Mouse (Mus musculus): ENCODE results near the gene Synm.

The Synm gene

DNA sequence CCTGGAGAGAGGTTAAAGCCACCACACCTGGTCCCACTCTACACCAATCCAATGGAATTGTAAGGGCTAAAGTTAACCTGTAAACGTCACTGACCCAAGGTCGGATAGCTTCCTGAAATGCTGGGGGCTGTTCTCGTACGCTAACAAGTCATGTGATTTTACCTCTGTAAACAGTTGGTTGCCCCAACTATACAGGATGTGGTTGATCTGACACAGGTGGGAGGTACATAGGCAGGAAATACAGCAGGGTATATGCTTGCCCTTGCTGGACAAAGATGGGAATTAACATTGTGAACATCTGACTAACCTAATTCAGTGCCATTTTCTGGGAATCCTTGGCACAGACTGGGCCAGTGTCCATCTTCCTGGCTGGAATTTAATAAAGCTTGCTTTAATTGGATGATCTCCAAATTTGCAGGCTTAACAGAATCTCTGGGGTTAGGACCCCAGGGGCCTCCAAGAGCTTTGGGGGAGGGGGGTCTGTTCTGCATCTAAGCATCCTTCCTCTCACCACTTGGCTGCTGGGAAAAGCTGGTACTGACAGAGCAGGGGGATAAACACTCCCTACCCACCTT is 11.7 kb downstream of the Synm start:
- DNase-seq = no peak

DNA sequence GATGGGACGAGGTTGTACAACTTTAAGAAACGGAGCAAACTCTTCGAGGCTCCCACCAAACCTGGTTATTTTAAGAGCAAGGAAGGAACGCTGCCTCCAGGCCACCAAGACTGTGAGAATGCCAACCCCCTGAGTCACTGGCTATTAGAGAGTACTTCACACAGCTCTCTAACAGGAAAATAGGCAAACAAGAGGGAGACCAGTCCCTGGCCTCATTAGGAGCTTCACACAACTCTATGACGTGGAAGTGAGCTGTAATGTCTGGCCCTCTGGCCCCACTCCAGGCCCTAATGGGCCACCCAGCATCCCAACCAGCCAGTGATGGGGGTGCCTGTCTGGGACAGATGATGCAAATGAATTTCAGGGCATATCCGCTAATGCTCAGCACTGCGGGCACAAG is 17.8 kb downstream of the Synm start:
- no peak for DNase-seq

DNA sequence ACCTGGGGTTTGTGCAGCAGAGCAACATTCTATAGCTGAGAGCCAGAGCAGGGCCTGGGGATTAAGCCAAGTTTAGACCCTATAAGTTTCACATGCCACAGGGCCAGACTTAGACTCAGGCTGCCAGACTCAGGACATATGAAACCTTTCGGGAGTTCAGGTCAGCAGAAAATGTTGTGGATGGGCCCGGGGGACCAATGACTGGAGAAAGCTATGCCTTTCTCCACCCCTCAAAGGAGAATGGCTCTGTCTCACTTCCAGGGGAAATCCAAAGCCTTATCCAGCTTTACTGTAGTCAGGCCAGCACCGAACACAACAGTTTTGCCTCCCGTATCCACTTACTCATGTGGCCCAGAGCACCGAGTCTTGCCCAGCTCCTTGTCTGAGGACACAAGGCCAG is 18.7 kb downstream of the Synm start:
- DNase-seq = no peak

DNA sequence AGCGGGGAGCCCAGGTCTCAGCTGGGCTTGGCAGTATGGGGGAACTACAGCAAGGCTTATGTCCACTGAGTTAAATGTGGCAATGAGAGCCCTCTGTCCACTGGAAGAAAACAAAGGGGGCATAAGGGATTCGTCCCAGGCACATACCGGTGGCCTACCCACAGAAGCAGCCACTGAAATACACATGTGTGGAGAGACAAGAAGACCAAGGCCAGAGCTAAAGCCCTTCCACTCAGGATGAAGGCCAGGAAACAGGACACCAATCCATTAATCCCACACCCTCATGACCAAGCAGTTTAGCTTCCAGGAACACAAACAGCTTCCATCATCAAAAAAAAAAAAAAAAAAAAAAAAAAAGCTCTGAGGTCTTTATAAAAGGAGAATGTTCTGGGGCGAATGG is 19.2 kb downstream of the Synm start:
- no peak for DNase-seq

DNA sequence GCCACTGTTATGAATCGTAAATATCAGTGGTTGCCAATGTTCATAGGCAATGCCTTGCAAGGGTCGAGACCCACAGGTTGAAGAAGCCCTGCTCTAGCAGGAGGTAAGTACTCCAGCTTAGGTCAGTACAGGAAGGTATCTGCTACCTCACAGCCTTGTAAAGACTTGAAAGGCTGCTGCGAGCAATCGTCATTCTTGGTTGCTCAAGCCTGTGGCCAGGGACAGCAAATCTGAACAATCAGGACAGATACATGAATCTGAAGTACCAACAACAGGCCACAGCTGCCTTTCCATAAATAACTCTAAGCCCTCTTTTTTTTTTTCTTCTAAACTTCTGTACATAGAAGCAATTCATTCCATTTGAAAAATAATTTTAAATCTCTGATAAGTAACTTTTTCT is 27.3 kb downstream of the Synm start:
- DNase-seq = no peak

DNA sequence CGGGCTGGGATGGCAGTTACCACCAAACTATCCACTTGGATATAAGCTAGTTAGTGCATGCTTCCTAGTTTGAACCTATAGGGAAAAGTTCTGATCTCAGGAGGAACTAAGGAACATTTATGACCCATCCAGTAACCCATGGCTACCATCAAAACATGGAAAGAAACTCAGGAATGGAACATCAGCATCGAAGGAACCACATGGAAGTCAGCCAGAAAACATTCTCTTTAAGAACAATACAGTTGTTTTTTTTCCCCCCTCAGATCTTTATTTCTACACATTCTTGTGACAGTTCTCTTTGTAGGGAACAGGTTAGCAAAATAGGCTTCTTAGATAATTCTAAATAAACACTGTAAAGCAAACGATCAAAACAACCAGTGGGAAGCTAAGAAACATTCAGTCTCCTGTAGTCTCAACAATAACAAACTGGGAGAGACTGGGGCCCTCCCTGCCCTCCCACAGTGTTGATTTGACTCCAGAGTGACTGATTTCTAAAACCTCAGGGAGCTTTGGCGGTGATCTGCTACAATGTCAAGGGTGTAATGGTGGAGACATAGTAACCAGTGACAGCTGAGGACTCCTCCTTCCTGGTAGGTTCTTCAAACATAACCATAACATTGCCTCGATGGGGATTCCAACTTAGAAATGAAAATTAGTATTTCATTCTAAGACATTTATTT is 29.0 kb downstream of the Synm start:
- DNase-seq = no peak

DNA sequence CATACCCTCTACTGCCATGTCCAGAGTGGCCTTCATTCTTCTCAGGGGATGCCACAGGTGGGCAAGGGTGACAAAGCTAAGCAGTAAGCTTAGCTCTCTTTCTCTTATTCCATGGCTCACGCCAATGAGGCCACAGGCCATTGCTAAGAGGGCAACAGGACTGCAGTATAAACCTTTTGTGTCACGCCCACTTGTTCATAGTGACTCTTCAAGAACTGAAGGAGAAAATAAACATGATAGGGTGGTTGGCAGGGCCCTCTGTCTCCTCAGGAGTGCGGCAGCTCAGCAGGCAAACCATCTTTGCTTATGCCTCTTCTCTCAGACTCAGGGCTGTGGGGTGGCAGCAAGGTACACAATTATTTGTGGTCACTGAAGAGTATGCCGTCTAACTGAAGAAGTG is 30.7 kb downstream of the Synm start:
- DNase-seq = no peak

DNA sequence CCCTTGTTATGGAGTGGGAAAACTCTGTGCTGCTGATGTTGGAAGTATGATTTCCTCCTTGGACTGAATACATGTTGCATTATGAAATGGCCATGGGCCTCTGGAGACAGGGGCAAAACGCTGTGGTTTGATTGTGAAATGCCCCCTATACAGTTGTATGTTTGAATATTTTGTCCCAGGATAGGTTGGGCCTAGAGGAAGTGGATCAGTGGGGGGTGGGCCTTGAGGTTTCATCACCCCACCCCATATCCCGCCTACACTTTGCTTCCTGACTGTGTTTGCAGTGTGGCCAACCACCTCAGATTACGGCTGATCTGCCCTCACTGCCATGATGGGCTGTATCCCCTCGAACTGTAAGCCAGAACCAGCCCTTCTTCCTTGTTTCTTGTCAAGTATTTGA is 31.3 kb downstream of the Synm start:
- DNase-seq = no peak

DNA sequence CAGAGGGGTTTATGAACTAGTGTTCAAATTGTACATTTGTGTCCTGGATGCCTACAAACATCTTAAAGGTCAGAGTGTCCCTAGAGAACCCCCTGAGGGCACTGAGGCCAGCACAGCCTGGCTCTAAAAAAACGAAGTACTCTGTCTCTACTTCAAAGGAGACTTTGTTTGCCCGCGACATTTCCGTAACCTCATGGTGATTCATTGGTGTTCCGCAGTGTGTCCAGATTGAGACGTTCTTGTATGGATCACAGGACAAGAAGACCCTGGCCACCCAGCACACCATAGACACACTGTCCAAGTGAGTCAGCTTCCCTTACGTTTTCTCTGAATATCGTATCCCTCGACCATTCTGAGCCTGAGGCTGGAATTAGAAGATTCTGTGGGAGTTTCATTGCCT is 34.5 kb downstream of the Synm start:
- DNase-seq = no peak

DNA sequence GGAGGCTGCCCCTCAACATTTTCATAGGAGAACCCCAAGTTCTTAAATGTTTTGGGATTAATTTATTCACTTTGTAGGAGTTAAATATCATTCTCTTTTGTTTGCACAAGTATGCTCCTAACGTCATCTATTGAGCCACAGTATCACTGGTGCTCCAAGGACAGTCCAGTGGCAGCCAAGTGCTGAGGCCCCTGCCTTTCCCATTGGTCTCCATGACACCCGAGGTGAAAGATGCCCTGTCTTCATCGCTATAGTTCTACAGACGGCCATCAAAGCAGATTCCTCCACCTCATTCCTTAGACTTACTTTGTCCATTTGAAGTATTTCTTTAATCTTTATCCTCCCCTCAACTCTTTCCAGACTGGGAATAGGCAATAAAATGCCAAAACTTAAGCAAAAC is 35.0 kb downstream of the Synm start:
- no peak for DNase-seq

DNA sequence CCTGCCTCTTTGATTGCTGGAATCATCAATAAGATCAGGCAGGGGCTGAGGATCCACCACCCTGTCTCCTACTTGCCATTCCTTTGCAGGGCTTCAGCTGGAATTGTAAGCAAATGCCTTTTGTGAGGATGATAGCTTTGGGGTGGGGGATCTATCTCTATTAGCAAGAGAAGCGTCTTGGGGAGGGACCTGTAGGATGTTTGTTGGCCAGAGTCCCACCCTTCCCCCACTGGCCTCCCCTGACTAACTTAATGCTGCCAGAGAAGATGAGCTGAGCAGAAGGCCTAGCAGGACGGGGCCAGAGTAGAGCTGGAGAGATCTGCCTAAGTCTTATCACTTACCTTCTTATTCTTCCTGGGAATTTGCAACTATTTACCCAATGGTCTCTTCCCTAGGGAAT is 37.4 kb downstream of the Synm start:
- no peak for DNase-seq

DNA sequence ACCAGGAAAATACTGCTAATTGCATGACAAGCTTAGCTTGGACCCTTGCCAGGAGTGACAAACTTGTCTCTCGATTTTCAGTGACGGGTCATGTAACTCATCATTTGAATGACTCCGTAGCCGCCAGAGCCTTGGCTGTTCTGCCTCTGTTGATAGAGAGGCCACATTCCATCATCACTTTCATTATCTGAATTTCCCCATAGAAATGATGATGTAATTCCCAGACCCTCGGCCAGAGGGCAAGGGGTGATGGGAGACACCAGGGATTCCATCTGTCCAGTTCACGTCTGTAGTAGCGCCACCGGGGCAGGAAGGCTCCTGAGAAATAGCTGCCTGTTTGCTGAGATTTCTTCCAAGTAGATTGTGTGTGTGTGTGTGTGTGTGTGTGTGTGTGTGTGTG is 40.7 kb downstream of the Synm start:
- DNase-seq = no peak

DNA sequence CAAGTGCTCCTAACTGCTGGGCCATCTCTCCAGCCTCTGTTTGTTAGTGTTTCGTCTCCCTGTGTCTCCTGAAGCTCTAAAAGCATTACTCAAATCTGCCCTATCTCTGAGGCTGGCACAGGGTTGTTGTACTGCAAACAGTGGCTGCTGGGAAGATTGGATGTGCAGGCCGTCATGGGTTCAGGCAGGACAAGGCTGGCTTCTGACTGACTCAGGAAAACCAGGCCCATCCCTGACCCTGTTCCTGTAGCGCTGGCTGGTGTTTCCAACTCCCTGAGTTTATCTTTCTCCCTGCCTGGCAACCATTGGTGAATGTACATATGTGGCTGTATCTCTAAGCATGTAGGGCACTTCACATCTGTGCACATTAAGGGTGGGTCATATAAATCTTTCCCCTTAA is 42.0 kb downstream of the Synm start:
- DNase-seq = no peak

DNA sequence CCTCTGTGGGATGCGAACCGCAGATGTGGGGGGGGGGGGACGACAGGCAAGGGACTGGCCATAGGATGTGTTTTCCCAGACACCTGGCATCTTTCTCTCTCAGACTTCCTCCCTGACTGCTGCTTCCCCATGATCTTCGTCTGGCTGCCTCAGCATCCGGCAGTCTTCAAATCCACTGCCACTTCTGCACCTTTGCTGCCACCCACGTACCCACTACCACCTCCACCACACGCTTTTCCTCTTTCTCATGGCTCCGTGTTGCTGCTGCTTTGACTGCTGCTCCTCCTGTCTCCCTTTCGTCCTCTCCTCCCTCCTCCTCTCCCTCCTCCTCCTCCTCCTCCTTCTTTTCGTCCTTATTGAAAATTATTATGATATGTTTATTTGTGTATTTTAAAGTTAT is 42.6 kb downstream of the Synm start:
- no peak for DNase-seq

DNA sequence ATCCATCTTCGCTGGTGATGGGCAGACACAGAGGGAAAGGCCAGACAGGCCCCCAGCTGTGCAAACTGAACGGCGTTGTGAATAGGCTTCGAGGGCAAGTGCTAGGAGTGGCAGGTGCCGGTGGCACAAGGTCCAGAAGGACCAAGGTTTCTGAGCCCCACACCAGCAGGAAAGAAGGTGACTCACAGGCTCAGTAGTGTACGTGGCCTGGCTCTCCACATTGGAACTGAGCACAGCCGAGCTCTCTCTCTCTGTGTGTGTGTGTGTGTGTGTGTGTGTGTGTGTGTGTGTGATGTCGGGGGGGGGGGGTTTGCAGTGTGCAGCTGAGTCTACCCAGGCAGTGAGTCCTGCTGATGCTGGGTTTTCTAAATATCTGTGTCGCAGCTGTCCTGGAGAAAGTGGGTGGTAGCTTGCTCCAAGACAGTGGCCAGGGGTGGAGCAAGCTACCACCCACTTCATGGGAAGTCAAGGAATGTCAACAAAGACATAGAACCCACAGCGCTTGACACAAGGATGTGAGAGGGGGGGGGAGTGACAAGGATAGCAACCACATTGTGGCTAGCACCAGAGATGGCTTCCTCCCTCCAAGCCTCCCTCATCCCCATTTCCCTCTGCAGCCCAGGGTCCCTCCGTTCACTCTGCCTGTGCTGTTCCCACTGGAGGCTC is 43.2 kb downstream of the Synm start:
- no peak for DNase-seq

DNA sequence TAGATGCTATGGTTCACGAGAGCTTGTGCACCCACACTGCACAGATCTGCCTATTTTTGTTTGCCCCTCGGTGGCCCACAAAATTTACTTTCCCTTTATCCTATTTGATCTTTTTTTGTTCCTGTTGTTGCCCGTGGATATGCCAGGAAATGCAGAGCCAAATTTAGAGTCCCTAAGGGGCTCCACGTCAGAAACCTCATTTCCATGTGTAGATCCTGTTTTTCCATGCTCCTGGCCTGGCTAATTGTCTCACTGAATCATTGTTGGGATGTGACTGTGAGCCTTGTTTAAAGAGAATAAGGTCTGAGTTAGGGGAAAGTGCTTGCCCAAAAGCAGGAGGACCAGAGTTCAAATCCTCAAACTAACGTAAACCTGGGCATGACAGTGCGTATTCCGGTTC is 44.4 kb downstream of the Synm start:
- no peak for DNase-seq

DNA sequence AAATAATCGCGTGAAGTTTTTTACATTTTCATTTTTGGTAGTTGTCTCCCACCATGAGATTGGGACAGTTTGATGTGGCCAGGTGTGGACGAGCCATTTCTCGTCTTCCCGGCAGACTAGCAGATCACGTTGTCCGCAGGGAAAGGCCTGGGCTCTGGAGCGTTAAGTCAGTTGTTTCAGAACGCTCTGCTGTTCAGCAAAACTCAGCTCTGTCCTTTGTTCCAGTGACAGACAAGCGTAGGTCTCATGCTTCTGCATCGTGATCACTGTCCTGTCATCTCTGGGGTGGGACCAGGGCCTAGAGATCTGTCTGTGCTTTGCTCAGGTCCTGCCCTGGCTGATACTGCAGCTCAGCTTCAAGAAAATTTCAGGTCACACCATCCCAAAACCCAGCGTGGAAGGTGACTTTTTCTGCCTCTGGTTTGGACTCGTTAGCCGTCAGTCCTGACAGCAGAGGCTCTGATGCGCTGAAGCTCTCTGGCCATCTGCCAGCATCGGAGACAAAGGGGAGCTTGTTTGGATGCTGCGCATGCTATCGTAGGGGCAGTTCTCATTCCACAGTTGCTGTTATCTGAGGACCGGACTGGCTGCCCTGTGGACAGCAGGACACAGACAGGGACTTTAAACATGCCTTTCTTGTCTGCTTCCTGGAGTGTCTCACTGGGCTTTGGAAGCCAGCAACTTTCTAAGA is 45.6 kb downstream of the Synm start:
- DNase-seq = peak; percentile 19 to 30

DNA sequence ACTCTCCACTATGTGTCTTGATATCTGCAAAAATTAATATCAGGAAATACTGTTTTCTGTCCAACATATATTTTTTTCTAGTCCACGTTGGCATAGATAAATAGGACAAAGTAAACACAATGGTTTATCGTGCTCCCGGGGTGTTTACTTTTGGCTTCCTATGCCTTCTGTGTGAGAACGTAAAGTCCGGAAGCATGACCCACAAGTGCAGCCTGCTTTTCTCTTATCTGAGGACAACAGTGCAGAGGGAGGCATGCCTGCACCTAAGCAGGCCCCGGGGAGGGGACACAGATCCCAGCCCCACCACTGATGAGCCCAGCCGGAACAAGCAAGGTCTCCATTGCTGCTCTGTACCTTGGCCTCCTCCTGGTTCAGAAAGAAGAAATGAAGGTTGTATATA is 49.3 kb downstream of the Synm start:
- DNase-seq = no peak

DNA sequence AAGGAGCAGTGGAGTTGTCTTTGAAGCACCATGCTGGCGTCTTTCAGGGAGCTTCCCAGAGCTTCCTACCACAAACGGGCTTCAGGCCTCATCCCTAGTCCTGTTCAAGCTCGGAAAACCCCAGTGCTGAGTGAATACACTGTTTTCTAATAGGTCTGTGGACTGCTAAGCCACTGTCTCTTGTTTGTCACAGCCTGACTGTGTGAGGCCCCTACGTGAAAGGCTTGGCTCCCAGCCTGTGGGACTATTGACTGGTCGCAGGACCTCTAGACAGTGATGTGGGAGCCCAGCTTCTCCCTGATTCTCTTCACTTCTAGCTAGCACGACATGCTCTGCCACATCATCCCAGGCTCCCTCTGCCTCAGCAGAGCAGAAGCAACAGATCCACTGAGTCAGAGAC is 51.4 kb downstream of the Synm start:
- no peak for DNase-seq

DNA sequence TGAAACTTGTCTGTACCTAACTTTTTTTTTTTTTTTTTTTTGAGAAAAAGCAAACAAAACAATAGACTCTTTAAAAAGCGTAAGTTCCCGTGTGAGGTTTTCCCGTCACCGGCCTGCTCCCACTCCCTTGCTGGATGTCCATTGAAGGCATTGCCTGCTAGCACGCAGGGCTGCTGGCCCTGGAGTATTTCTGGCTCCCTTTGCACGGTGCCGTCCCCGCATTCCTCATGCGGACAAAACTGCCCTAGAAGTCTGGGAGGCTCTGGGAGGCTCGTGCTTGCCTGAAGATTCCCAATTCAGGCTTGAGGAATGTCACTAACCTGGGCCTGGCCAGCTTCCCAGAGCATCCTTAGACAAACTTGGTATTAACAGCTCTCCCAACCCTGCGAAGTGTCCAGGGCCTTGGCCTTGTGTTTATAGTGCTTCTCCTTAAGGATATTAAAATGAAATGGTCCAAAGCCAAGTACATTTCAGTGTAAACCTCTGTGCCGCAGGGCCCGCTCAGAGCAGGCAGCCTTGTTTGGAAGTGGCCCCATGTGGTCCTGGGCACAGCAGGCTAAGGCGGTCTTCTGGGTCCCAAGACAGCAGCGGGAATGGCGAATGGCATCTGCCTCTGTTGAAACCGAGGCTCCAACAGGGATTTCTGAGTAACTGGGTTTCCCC is 58.2 kb downstream of the Synm start:
- no peak for DNase-seq

DNA sequence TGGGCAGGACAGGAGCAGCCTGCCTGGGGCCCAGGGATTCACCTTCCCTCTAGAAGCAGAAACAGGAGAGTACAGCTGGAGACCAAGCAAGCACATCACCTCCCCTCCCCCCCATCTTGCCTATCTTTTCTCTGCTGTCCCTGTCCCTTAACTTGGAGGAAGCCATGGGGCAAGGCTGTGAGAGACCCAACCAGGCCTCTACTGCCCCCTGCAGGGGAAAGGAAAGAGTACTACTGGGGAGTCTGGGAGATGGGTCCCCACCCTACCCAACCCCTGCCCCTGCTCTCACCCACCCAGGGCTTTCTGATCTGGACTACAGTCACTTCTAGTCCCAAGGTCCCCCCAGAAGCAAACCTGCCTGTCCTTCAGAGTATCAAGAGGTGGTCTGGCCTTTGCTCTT is 58.7 kb downstream of the Synm start:
- DNase-seq = peak in 1 of 2 experiments; percentile 13

DNA sequence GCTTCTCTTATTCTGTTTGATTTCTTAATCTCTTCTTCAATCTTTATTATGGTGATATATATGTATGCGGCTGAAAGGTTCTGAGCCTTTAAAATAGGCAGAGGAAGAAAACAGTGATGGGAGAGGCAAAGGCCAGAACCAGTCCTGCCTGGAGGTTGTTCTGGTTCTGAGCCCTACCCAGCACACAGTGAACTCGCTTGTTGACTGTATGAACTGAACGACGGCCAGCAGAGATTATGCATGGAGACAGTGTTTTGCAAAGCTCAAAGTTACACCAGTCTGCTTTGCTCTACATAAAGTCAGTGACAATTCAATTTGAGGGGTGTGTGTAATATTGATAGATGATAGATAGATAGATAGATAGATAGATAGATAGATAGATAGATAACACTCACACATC is 60.2 kb downstream of the Synm start:
- DNase-seq = no peak

DNA sequence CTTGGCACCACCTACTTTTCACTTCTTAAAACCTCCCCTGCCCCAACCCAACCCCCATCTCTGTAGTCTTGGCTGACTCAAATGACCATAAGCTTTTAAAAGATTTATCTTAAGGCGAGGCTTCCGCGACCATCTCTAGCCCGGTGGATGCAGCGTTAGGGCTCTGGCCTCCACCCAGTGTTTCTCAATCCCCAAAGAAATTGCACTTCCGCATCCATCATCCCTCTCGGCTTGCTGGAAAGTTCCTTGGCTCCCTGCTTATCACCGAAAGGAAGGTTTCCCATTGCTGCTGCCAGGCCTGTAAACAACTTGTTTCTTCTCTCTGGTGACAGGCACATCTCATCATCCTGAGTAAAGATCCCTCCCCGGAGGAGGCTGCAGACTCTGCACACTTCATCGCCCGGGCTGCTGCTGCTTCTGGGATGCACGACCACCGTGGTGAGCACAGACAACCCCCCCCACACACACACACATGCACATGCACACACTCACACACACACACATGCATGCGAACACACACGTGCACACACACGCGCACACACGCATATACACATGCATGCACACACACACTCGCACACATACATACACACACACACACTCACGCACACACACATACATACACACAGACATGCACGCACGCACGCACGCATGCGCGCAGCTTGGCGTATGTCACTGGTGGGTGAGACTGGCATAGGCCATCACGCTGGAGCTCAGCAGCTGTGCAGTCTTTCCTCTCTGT is 61.5 kb downstream of the Synm start:
- no peak for DNase-seq
